Mouse (Mus musculus): Measurements from ENCODE around the gene Ttll6.

GRCm38 (mm10) chr11:96201741-96202140 is 68.2 kb downstream of the Ttll6 start:
- TF ChIP-seq CTCF (IDR thresholded peaks at IDR 0.05; ENCODE audit: extremely low read depth, insufficient read length, insufficient replicate concordance, low read depth, low read length) (no peak), POLR2A (IDR thresholded peaks at IDR 0.05; ENCODE audit: low read depth, low read length) (no peak)

All from small intestine, adult 2 months (tissue).